Mouse (Mus musculus) urinary bladder, postnatal 14 days (tissue): ENCODE results near the gene 4632433K11Rik.
A peak's percentile ranks its signal among the peaks of the same experiment; 100 is the strongest.
"Not testable (repeated sequence)": the region's sequence is repeated elsewhere in the genome, so short reads cannot be mapped to it uniquely, and the experiment has no call there.

Experiments
- DNase-seq: peaks from one replicate; pipeline ENCODE4 v3.0.0; 2021; ENCODE audit warnings: low spot score

The 4632433K11Rik gene

DNA sequence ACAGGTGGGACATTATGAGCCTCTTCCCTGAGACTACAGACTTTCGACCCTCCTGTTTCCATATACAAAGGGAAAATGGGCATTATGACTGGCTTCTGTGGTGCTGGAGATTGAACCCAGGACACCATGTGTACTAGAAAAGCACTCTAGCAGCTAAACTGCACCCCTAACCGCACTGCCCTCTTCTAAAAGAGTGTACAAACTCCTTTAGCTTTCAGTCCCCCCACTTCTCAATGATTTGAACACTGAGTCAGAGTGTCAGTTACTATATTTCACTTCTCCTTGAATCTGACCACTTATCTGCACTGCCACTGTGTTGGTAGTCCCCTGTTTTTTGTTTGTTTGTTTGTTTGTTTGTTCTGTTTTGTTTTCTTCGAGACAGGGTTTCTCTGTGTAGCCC lies at the start of gene 4632433K11Rik:
Gene 4632433K11Rik (plus strand): TSS at position 301 of the 400 bp plus-strand sequence.
- no peak for DNase-seq

DNA sequence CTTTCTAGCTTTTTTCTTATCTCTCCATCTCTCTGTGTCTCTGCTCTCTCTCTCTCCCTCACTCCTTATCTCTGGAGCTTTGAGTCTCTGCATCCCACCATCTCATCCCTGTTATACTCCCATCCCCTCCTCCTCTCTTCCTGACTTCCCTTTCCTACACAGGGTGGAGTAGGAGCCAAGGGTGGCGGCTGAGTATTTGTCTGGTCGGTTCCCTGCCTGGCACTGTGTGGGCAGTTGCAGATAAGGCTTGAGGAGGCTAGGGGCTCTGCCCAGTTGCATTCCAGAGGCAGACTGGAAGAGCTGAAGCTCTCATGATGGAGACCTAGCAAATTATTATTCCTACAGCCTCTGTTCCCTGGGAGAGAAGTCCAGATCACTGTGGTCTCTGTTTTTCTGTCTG lies 45.7 kb upstream of the 4632433K11Rik start:
- no peak for DNase-seq

DNA sequence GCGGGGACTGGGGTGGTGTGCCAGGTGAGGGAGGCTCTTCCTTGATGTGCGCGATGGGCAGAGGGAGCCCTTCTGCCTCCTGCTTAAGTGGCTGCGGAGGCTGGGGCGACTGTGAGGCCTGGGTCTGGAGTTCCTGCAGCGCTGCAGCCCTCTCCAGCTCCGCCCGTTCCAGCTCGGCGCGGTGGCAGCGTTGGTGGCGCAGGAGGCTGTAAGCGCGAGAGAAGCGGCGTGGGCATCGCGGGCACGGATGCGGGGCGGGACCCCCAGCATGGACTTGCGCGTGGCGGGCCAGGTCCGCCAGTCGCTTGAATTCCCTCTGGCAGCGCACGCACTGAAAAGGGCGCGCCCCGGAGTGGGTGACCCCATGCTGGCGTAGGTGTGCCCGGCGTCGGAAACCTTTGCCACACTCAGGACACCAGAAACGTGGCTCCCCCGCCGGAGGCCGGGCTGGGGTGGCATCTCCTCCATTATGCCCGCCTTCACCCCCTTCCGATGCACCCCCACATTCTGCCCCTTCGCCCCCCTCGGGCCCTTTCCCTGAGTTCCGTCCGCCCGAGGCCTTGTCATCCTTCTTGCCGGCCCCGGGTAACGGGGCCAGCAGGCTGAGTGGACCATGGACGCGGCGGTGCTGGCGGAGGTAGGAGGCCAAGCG lies 40.4 kb upstream of the 4632433K11Rik start:
- no peak for DNase-seq

DNA sequence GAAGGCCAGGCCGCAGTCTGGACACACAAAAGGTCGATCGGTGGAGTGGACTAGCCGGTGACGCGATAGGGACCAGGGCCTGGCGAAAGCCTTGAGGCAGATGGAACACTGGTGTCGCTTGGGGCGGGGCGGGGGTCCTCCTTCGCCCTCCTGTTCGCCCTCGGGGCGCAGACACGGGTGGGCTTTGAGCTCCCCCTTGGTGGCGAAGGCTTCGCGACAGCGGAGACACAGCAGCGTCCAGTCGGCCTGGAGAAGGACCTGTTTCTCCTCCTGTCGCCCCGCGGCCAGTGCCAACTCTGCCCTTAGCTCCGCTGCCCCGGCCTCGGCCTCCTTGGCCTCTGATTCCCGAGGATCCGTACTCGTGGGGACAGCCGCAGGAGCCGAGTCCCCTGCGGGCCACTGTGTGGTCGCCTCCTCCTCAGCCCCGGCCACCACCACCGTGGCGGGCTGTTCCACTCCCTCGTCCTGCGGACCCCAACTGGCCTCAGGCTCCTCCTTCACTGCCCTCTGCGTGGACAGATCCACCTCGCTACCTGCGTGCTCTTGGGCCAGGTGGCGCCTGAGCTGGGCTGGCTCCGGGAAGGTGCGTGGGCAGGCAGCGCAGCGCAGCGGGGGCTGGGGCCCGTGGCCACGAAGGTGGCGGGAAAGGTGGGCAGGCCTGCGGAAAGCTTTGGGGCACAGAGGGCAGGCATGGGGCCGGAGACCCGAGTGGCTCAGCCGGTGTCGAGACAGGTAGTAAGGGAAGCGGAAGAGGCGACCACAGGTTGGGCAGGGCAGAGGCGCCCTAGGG lies 39.7 kb upstream of the 4632433K11Rik start:
- no peak for DNase-seq

DNA sequence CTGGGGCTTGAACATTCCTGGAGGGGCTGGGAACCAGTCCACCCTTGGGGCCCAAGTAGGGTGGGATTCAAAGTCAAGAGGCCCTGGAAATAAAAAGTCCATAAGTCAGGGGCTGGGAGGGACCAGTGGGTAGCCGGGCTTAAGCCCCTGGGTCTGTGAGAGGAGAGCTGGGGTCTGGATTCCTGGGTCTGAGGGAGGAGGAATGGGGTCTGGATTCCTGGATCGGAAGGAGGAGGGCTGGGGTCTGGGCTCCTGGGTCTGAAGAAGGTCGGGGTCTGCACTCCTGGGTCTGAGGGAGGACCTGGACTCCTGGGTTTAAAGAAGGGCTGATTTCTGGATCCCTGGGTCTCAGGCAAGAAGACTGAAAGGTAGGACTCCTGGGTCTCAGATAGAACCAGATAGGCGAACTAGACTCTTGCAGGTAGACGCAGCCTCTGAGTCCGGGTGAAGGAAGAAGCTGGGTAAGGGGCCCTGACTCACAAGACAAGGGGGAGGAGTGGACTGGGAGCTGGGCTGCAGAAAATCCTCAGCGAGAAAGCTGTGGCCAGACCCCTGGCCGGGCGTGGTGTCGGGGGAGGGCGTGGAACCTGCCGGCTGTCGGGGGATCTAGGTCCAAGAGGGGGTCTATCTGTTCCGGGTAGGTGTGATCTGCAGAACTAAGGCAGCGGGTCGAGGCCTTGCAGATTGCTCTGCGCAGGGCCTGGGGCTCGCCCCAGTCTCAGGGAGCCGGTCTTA lies 38.5 kb upstream of the 4632433K11Rik start:
- no peak for DNase-seq

DNA sequence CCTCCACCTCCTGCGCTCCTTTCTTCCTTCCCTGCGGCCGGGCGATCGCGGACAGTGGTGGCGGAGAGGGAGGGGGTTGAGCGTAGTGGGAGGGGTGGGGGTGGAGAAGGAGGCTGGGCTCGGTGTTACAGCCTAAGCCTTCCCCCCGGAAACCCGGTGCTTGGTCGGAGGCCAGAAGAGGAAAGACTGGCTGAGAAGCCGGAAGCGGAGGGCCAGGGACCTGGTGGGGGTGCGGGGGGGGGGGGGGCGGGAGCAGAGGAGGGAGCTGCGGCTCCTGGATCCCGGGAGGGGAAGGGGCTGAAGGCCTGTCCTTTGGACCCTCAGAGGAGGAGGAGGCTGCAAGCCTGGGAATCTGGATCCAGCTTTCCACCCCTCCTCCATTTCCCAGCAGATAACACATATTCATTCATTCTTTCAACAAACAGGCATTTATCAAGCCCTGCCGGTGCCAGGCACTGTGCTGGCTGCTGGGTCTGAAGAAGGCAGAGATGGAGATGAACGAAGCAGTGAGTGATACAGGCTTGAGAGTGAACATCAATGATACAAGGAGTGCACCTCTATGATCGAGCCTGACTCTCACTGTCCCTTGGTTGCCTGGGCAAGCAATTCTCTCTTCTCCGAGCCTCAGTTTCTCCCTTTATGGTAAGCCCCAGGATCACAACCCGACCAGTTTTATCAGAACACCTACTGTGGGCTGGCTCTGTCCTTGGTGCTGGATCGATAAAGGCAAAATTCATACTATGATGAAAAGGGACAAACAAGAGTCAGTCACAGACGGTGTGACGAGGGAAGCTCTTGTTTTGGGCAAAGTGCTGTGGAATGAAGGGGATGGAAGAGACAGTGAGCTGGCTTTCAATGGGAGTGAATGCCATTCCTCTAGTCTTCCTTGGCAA lies 37.7 kb upstream of the 4632433K11Rik start, which contains the start of gene Zfp579:
Gene Zfp579 (minus strand): TSS at position 156 of the 893 bp plus-strand sequence.
- DNase-seq: peak; percentile 93

DNA sequence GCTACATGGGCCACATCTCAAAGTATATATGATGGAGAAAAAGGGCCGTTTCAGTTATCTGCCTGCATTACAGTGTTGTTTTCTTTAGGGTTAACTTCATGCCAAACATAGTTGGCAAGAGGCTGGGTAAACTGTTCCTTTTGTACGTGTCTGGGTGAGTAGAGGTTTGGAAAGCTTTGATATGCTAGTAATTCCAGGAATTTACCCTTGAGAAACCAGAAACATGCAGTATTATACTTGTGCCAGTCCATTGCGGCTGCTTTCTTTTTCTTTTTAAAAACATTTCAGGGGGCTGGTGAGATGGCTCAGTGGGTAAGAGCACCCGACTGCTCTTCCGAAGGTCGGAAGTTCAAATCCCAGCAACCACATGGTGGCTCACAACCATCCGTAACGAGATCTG lies 37.0 kb upstream of the 4632433K11Rik start:
- no peak for DNase-seq

DNA sequence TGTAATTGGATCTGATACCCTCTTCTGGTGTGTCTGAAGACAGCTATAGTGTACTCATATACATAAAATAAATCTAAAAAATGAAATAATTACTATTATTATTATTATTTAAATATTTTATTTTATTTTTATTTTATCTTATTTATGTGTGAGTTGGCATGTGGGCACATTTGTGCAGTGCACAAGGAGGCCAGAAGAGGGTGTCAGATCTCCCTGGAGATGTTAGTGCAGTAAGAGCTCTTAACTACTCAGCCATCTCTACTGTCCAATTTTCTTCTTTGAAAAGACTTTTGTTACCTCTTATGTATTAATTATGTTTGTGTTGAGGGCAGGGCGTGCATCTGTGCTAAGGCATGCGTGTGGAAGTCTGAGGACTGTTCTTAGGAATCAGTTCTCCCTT lies 34.0 kb upstream of the 4632433K11Rik start:
- DNase-seq: no peak

DNA sequence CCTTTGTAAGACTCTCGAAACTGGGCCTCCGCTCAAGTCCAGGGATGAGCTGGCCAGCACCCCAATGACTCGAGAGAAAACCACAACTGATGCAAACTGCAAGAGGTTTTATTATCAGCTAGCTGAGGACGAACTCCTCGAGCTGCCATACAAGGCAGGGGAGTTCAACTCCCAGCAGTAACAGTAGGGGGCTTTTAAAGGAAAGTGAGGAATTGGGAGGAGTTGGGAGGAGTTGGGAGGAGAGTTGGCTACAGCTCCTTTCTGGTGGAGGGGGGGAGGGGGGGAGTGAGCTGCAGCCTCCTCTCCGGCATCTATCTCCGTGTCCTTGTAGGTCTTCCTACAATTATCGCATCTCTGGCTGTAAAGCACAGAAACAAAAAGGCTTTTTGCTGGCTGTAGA lies 31.0 kb upstream of the 4632433K11Rik start:
- not testable (repeated sequence) for DNase-seq

DNA sequence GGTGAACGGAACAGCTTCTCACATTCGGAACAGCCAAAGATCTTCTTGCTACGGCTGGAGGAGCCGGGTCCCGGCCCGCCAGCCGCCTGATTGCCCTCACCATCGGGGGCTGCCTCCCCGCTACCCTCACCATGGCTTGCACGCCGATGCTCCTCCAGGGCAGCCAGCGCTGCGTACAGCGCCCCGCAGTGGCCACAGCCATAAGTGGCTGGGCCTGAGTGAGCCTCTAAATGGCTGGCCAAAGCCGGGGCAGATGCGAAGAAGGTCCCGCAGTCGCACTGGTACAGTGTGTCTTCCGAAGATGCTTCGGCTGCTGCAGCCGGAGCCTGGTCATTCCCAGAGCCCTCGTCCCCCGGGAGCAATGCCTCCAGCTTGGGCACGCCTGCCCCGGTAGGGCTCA lies 25.7 kb upstream of the 4632433K11Rik start:
- DNase-seq: no peak

DNA sequence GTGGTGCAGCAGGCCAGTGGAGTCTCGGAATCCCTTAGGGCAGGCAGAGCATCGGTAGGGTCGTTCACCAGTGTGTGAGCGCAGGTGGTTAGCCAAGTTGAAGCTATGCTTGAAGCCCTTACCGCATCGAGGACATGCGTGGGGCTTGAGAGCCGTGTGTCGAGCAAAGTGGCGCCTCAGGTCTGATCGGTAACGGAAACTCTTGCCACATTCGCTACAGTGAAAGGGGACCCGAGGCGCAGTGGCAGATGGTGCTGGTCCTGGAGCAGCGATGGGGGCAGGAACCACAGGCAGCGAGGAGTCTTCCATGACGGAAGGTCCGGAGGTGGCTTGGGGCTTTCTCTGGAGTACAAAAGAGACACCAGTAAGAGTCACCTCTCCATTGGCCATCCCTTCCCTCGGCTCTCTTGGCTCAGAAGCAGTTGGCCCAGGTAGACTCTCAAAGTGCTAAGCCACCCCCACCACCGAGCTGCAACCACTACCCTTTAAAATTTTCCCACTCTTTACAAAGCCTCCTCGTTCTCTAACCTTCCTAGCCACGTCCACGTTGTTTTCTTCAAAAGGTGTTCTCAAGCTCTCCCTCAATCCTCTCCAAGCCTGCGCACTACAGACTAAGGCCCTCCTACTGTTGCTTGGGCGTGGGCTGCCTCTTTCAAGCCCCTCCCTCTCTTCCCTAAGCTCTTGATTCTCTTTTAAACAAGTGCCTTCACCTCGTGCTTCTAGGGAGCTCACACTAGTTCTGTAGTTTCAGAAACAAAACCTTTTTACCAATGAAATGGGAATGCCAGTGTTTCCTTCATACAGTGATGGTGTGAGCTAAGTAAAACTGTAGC lies 21.0 kb upstream of the 4632433K11Rik start:
- DNase-seq: no peak

DNA sequence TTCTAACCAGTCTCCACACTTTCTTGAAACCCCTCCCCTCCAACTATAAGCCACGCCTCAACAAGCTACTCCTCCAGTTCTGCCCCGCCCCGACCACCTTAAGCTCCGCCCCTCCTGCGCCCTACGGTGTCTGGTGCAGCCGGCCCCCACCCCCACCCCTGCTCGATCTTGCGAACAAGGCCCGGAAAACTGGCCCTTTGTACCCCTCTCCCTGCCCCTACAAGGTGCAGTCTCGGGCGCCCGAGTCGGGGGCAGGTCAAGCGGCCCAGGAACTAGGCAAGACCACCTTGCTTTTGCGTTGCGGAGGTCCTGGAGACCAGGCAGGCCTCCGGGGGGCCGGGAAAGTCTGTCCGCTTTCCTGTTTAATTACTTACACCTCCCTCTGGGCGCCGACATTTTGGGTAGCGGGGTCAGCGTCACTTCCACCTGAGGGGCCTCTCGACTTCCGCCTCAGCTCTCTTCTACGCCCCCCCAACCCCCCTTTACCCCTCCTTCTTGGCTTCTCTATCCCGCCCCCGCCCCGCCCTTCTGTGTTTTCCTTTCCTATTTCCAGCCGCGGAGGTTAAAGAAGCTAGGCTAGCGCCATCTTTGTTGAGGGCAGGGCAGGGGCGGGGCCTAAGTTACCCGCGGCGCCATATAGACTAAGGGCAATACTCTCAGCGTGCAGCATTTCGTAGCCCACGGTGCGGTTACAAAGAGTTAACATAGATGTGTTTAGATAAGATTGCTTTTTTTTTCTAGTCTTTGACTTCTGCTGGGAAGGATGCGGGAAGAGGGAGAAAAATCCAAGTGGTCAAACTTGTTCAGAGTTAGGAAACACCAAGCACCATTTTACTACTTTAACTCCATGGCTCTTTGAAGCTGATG lies 19.4 kb upstream of the 4632433K11Rik start, which contains the start of the genes Zfp524 and Fiz1:
Gene Zfp524 (plus strand): TSS at position 165 of the 867 bp plus-strand sequence.
Gene Fiz1 (minus strand): TSS at position 447 of the 867 bp plus-strand sequence.
- peak; percentile 98 for DNase-seq

DNA sequence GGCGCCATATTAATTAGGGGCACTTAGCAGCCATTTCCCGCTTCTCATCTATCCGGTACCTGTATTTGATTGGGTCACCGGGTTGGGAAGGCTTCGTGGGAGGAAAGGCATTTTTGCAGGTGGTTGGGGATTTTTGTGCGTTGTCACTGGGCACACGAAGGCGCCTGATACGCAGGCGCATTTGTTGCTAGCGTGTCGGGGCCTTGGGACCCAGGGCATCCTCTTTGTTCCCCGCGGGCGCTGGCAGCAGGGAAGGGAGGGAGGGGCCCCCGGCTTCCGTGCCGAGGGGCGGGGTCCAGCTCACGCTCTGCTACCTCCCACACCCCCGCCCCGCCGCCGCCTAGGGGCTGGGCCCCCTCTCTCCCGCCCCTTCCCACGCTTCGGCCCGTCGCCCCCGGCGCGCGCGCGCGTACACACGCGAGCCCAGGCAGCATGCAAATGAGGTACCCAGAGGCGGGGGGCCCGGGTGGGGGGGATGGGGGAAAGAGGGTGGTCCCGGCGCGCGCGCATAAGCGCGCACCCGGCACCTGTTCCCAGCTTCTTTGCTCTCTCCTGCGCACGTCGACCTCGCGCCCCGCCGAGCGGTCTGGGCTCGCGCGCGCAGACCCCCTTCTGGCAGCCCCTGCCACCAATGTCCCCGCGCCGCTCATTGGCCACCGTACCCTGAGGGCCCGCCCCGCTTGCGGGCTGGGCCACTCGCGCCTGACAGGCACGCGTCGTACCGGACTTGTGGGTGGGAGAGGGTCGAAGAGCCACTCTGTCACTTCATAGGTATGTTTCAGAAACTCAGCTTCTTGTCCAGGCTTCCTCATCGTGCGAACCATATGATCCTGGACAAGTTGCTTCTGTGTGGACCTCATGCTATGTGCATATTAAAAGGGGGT lies 18.6 kb upstream of the 4632433K11Rik start, which contains the start of gene Gm44973:
Gene Gm44973 (plus strand): TSS at position 379 of the 884 bp plus-strand sequence.
- peak; percentile 95 for DNase-seq

DNA sequence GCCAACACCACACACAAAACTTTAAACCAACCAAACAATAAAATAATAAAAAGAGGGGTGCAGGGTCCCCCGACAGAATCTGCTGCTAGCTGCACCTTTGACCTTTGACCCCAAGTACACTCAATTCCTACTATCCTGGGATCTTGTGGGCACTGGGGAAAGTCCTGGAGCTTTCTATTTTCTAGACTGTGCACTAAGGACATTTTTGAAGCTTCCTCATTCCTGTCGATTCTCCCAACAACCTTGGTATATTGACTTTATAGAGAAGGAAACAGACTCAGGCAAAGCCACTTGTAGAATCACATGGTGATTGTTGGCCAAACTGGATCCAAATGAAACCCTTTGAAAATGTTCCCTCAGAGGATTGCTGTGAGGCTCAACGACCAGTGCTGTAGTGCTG lies 17.9 kb upstream of the 4632433K11Rik start:
- DNase-seq: no peak

DNA sequence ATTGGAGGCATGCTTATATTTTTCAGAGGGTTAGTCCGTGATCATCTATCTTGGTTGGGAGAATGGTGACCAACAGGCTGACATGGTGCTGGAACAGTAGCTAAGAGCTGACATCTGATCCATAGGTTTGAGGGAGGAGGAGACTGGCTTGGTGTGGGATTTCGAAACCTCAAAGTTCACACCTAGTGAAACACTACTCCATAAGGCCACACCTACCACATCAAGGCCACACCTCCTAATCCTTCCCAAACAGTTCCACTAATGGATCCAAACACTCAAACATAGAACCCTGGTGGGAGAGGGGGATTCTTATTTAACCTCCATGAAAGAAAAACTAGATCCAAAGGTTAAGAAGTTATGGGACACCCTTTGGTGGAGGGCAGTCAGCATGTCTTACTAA lies 17.0 kb upstream of the 4632433K11Rik start:
- no peak for DNase-seq

DNA sequence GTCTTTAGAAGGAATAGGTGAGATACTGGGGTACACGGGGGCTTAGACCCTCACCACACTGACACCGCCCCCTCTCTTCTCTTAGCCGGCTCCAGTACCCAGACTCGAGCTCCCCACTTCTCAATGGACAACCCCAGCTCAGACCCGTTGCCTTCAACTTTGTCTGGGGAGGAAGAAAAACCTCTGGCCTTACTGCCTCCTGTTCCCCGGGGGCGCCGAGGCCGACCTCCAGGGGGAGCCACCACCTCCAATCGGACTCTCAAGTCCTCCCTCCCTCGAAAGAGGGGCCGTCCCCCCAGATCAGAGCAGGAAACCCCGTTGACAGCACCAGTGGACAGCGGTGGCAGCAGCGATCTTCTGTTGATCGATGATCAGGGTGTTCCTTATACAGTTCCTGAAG lies 16.6 kb upstream of the 4632433K11Rik start:
- no peak for DNase-seq

DNA sequence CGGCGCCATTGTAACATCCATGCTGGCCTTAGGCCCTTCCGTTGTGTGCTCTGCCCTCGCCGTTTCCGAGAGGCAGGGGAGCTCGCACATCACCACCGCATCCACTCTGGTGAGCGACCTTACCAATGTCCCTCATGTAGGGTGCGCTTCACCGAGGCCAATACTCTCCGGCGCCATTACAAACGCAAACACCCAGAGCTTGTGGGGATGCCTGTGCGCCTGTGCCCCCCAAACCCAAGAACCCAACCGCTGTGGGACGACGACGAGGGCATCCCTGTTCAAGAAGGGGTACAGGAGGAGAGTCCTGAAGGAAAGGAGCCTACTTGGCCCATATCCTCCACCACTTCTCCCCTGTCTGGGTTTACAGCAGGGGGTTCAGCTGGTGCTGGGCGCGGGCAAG lies 16.0 kb upstream of the 4632433K11Rik start:
- DNase-seq: no peak

DNA sequence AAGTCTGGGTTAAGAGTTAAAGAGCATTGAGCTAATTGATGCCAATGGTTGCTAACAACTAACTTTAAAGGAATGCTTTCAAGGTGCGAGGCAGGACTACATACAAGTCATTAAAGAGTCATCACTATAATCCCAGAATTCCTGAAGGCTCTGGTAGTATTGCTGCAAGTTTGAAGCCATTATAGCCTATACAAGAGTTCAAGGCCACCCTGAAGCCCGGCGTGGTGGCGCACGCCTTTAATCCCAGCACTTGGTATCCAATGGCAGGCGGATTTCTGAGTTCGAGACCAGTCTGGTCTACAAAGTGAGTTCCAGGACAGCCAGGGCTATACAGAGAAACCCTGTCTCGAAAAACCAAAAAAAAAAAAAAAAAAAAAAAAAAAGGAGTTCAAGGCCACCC lies 14.3 kb upstream of the 4632433K11Rik start:
- not testable (repeated sequence) for DNase-seq
